Mouse (Mus musculus): Measurements from ENCODE around the gene G0s2.

The G0s2 gene

DNA sequence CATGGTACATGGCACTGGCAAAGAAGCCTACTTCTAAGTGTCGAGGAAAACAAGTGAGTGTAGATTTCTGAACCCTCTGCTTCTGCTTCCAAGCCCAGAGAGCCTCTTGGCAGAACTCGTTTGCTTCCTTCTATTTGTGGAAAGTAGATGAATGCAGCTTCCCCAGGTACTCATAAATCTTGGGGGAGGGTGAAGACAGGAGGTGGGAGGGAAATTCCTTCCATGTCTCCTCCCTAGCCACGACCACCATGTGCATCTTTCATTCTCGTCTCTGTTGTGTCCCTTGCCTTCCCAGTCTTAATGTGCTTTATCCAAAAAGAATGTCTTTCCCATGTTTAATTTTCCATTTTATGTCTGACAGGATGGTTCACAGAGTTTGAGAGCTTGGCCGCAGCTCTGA, 20.4 kb downstream of the G0s2 start:
- no peak for DNase-seq (ENCODE audit: low spot score in 2 of 2)

DNA sequence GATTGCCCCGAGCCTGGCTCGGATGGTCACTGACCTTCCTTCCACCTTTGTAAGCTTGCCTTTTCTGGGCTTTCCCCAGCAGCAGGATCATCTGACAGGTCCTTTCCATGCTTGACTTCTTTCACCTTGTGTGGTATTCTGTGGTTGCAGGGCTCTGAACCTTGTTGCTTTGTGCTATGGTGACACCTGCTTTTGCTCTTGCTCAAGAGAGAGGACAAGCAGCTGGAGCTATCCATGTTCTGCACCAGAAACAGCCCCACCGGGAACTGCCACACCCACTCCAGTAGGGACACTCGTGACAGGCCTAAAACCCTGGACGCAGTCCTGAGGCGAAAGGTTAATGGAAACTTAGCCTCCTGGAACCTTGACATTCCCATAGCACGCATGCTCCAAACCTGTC, 21.6 kb downstream of the G0s2 start:
- no peak for DNase-seq (ENCODE audit: low spot score in 2 of 2)

DNA sequence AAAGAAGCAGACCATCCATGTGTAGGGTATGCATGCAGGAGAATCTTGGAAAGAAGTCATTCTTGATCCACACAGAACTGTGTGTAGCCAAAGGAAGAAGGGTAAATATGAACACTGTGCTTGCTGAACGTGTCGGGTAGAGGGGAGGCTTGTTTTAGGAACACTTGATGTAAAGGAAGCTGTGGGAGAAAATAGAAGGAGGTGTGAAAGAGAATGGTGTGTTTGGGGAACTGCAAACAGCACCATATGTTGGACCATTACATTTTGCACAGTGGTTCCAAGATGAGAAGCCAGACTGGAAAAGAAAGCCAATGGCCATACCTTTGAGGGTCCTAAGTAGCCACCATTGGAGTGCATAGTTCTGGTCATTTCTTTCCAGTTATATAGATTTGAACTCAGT, 23.0 kb downstream of the G0s2 start:
- DNase-seq (ENCODE audit: low spot score in 2 of 2) = no peak

GRCm38 (mm10) chr1:193244235-193244634, 28.8 kb downstream of the G0s2 start:
- no peak for DNase-seq (ENCODE audit: low spot score in 2 of 2)

- DNase-seq (ENCODE audit: low spot score in 2 of 2) = no peak
These were observed 29.3 kb downstream of the G0s2 start for GRCm38 (mm10) chr1:193243571-193244193.

DNA sequence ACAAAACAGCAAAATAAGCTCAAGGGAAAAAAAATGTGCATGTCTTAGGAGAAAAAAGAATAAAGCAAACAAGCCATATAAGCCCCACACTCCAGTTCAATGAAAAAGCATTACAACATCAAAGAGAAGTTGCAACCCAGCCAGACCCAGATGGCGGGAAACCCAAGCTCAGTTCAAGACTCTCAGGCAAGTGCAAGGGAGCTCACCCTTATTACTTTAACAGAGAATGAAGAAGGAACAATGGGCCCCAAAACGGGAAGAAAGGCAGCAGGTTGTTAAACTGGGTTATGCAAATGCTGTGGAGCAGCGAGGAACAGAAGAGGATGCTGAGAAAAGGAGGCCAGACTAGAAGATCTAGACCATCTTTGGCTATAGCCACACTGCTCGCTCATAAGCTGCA, 30.2 kb downstream of the G0s2 start:
- DNase-seq (ENCODE audit: low spot score in 2 of 2) = no peak

- peak; percentile 47 to 74 for DNase-seq (ENCODE audit: low spot score in 2 of 2)
These were observed 30.8 kb downstream of the G0s2 start for GRCm38 (mm10) chr1:193242238-193242637.

- DNase-seq (ENCODE audit: low spot score in 2 of 2) = no peak
These were observed 31.6 kb downstream of the G0s2 start for GRCm38 (mm10) chr1:193241436-193241835.

- no peak for DNase-seq (ENCODE audit: low spot score in 2 of 2)
These were observed 34.6 kb downstream of the G0s2 start for GRCm38 (mm10) chr1:193238426-193238825.

DNA sequence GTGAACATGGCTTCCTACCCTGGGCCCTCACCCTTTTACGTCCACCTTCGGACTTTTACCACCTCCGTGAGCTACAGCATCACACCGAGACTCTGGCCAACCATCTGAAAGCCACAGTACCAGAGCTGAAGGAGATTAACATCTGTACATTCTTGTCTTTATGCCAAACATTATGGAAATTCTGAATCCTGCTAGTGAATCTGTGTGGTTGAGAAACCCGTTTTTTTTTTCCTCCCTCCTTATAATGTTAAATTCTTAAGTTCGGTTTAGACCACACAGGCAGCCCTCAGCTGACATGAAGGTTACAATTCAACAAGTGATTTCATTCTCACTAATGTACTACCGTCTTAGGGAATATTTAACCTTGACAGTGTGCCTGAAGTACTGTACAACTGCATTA, 38.1 kb downstream of the G0s2 start:
- DNase-seq (ENCODE audit: low spot score in 2 of 2) = no peak

GRCm38 (mm10) chr1:193234130-193234645, 38.8 kb downstream of the G0s2 start:
- DNase-seq (ENCODE audit: low spot score in 2 of 2) = no peak

- DNase-seq (ENCODE audit: low spot score in 2 of 2) = no peak
These were observed 40.3 kb downstream of the G0s2 start for GRCm38 (mm10) chr1:193232732-193233131.

GRCm38 (mm10) chr1:193230935-193231334, 42.1 kb downstream of the G0s2 start:
- DNase-seq (ENCODE audit: low spot score in 2 of 2) = no peak

DNA sequence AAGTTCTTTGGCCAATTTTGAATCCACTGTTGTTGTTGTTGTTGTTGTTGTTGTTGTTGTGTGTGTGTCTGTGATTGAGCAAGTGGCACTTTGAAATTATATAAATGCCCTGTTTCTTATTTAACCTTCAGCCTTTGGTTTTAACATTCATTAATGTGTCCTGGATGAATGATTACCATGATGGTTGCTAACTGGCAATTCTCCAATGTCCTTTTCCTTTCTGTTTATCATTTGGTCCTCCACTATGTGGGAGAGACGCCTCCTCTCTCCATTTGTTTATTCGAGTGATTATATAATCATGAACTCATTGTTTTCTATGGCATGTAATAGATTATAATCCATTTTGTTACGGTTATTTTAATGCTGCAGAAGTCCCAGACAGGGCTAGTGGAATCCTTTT, 42.5 kb downstream of the G0s2 start:
- no peak for DNase-seq (ENCODE audit: low spot score in 2 of 2)

- DNase-seq (ENCODE audit: low spot score in 2 of 2) = no peak
These were observed 43.4 kb downstream of the G0s2 start for GRCm38 (mm10) chr1:193229570-193229969.

DNA sequence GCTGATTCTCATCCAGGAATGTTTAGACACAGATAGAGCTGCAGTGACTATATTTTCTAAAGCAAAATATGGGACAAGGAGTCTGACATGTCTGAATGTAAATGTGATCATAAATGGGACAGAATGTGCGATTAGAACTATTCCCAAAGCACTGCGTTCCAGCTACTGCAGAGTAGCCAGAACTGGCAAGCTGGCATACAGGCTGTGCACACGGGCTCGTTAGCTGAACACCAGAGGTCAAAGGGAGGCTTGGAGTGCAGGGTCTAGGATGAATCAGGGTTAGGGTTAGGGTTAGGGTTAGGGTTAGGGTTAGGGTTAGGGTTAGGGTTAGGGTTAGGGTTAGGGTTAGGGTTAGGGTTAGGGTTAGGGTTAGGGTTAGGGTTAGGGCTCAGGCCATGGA, 45.5 kb downstream of the G0s2 start:
- DNase-seq (ENCODE audit: low spot score in 2 of 2) = no peak

GRCm38 (mm10) chr1:193226724-193227522, 46.1 kb downstream of the G0s2 start:
- no peak for DNase-seq (ENCODE audit: low spot score in 2 of 2)

- no peak for DNase-seq (ENCODE audit: low spot score in 2 of 2)
These were observed 46.9 kb downstream of the G0s2 start for GRCm38 (mm10) chr1:193226114-193226513.

DNA sequence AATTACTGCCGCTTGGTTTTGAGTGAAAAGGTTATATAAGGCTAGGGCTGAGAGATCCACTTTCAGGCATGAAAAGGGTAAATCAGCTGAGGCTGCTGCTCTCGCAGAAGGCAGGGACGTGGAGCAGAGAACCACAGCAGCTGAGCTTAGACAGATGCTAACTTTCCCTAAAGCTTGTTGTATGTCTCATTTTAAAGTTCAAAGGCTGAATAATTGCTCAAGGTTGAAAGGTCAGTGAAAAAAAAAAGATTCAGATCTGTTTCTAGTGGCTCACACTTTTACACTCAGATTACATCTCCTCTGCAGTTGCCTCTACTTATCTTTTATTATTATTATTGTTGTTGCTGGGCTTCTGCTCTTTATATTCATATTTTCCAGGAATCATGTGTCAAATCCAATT, 47.5 kb downstream of the G0s2 start:
- no peak for DNase-seq (ENCODE audit: low spot score in 2 of 2)
